Mouse (Mus musculus) intestine, embryonic 15.5 days (tissue): Measurements from ENCODE around the gene Ddx39b. TPM values are rescaled to one million over a fixed set of nuclear protein-coding genes. Genes with fewer than 3 reads are reported as not detected.
"Not testable (repeated sequence)": the region's sequence is repeated elsewhere in the genome, so short reads cannot be mapped to it uniquely, and the experiment has no call there.

Experiments
- ATAC-seq: fragments of 200-750 bp; cut with Nextera tagmentation; 2 replicates; pipeline ENCODE4 v1.8.0; 2017; ENCODE audit warnings: moderate TSS enrichment, moderate library complexity
- H3K27ac ChIP-seq: fragments of 300-500 bp; sonication (generic); 2 replicates; pipeline ENCODE4 v1.5.1; 2015; ENCODE audit warnings: mild to moderate bottlenecking, inconsistent platforms
- H3K27me3 ChIP-seq: fragments of 300-500 bp; sonication (generic); replicated peaks from 2 replicates; pipeline ENCODE4 v1.6.1; 2015; ENCODE audit warnings: inconsistent platforms
- H3K36me3 ChIP-seq: fragments of 300-500 bp; sonication (generic); 2 replicates; pipeline ENCODE4 v1.6.1; 2015; ENCODE audit warnings: inconsistent platforms
- H3K4me1 ChIP-seq: fragments of 300-500 bp; sonication (generic); replicated peaks from 2 replicates; pipeline ENCODE4 v1.6.1; 2015; ENCODE audit warnings: inconsistent platforms
- H3K4me2 ChIP-seq: fragments of 300-500 bp; sonication (generic); replicated peaks from 2 replicates; pipeline ENCODE4 v1.6.1; 2015; ENCODE audit warnings: mild to moderate bottlenecking, inconsistent platforms
- H3K4me3 ChIP-seq: fragments of 300-500 bp; sonication (generic); replicated peaks from 2 replicates; pipeline ENCODE4 v1.5.1; 2015; ENCODE audit warnings: inconsistent platforms
- H3K9ac ChIP-seq: fragments of 300-500 bp; sonication (generic); 2 replicates; pipeline ENCODE4 v1.6.1; 2015; ENCODE audit warnings: inconsistent platforms
- H3K9me3 ChIP-seq: fragments of 300-500 bp; sonication (generic); 2 replicates; pipeline ENCODE4 v1.6.1; 2016; ENCODE audit warnings: inconsistent platforms
- WGBS: fragments of 180-500 bp; shearing (Covaris S2); methylation state at CpG from one replicate; pipeline ENCODE4 v1.1.7; 2015; 5-methylcytosine and 5-hydroxymethylcytosine counted together
- polyA plus RNA-seq: library from polyadenylated mRNA; unstranded; fragments of >200 nt; fragmentation: Nextera tagmentation; extraction: Ambion mirVana; gene quantifications from 2 replicates; pipeline ENCODE4 v1.2.1, GENCODE M21; 2015

Ddx39b gene
- polyA plus RNA-seq, 1 experiment from 2014 or later = 382 TPM

DNA sequence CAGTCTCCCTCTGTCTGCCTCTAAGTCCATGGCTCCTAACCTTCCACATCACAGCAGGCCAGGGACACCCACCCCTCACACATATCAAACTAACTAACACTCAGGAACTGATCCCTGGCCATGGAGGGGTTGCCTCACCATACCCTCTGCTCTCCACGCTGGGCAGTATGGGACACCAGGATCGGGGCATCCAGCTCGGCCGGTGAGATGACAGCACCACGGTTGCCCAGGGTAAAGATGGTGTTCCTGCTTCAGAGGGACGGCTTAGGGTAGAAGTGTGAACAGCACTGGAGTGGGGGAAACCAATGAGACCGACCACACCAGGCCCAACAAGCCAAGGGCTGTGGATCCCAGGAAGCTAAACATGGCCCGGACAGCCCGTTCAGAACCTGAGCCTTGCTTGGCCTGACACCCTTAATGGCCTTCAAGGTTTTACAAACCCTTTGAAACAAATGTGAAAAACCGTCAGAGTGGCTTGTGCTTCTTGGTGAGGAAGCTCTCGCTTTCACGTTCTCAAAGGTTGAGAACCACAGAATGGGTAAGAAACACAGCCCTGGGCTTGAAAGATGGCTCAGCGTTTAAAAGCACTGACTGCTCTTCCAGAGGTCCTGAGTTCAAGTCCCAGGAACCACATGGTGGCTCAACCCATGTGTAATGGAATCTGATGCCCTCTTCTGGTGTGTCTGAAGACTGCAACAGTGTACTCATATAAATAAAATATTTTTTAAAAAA lies 37.6 kb downstream of the Ddx39b start:
- no peaks in the 10 kb centered on the region for H3K9me3 ChIP-seq
- no peak overlapping the region for H3K4me3 ChIP-seq
- H3K27ac ChIP-seq = no peak overlapping the region
- ATAC-seq = no peak
- no peak overlapping the region for H3K9ac ChIP-seq
- peaks cover 16% of the 10 kb centered on the region for H3K27me3 ChIP-seq
- WGBS = 86% methylated on average over 13 of the region's 13 CpGs
- no peak overlapping the region for H3K4me2 ChIP-seq
- H3K36me3 ChIP-seq = no peaks in the 10 kb centered on the region
- no peaks in the 10 kb centered on the region for H3K4me1 ChIP-seq

DNA sequence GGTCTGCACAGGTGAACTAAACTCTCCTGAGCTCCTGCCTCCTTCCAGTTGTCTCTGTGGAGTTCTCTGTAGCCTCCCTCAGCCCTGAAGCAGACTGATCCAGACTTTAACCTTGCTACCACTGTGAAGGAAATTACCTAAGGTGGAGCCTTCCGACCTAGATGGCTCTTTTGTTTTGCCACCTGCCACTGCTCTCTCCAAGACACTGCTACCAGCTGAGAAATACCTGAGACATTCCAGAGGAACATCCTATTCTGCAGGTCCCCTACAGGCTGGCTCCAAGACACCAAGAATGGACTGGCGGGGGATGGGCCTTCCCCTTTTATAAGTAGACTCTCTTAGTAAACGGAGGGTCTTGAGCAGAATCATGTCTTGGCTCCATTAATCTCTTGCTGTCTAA lies 38.7 kb downstream of the Ddx39b start:
- WGBS = 69% methylated on average over 3 of the region's 3 CpGs
- Histone ChIP-seq H3K4me1 (no peaks in the 10 kb centered on the region), H3K27me3 (peaks cover 16% of the 10 kb centered on the region), H3K9me3 (no peaks in the 10 kb centered on the region), H3K4me2 (no peak overlapping the region), H3K36me3 (no peaks in the 10 kb centered on the region), H3K9ac (no peak overlapping the region), H3K4me3 (no peak overlapping the region), H3K27ac (no peak overlapping the region)
- no peak for ATAC-seq

GRCm38 (mm10) chr17:35285431-35285830 lies 43.9 kb downstream of the Ddx39b start:
- H3K9ac ChIP-seq = no peak overlapping the region
- ATAC-seq = no peak
- no peaks in the 10 kb centered on the region for H3K4me1 ChIP-seq
- no peak overlapping the region for H3K4me2 ChIP-seq
- H3K27ac ChIP-seq = no peak overlapping the region
- H3K27me3 ChIP-seq = no peaks in the 10 kb centered on the region; the same call in 1 of the 2 replicates
- H3K36me3 ChIP-seq = no peaks in the 10 kb centered on the region
- no peaks in the 10 kb centered on the region for H3K9me3 ChIP-seq
- H3K4me3 ChIP-seq = no peak overlapping the region

DNA sequence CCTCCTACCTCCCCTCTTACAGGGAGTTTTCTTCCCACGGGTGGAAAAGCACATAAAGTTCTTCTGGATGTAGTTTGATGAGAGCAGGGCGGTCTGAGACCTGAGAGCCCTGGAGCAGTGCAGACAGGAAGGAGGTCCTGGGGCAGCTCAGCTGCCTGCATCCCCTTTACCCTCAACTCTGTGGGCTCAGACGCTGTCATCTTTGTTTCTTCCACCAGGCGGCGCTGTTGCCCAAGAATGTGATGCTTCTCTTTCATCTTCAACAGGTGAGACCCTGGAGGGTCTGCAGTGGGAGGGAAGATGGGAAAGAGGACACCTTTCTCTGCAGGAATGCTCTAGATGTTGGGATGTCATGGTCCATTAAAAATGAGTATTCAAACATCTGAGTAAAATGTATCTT lies 54.2 kb downstream of the Ddx39b start:
- H3K4me1 ChIP-seq, H3K27me3 ChIP-seq, H3K9ac ChIP-seq, H3K27ac ChIP-seq, ATAC-seq, H3K4me3 ChIP-seq, H3K4me2 ChIP-seq, H3K9me3 ChIP-seq, H3K36me3 ChIP-seq: not testable (repeated sequence)
- 4% methylated on average over 5 of the region's 5 CpGs for WGBS

GRCm38 (mm10) chr17:35300261-35300945 lies 58.9 kb downstream of the Ddx39b start:
- WGBS = 82% methylated on average over 7 of the region's 7 CpGs
- not testable (repeated sequence) for ATAC-seq, H3K9me3 ChIP-seq, H3K4me3 ChIP-seq, H3K4me2 ChIP-seq, H3K27me3 ChIP-seq, H3K27ac ChIP-seq, H3K4me1 ChIP-seq, H3K9ac ChIP-seq, H3K36me3 ChIP-seq

DNA sequence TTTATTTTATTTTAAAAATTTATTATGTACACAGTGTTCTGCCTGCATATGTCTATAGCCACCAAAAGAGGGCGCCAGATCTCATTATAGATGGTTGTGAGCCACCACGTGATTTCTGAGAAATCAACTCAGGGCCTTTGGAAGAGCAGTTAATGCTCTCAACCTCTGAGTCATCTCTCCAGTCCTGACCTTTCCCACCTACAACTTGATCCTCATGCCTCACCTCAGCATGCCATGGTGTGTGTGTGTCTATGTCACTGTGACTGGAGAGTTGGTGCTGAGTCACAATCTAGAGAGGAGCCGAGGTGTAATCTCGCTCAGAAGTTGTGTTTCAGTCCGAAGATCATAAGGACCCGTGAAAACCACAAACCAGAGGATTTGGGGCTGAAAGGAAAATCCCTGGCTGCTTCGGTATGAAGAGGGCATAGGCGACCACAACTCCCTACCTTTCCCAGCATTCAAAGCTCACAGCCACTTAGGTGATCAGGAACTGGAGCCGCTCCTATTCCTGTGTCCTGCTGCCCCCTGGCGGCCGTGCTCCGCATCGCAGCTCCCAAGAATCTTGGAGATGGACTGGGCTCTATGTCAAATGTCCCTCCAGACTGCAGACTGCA lies 60.2 kb downstream of the Ddx39b start:
- Histone ChIP-seq H3K9ac (no peak overlapping the region), H3K4me3 (no peak overlapping the region), H3K27me3 (0 out of 2 replicates have a peak, but pooled peaks cover 3% of the 10 kb centered on the region), H3K4me1 (no peaks in the 10 kb centered on the region), H3K9me3 (no peaks in the 10 kb centered on the region), H3K27ac (no peak overlapping the region), H3K4me2 (no peak overlapping the region), H3K36me3 (no peaks in the 10 kb centered on the region)
- peak; percentile 62 for ATAC-seq
- 28% methylated on average over 13 of the region's 13 CpGs for WGBS

DNA sequence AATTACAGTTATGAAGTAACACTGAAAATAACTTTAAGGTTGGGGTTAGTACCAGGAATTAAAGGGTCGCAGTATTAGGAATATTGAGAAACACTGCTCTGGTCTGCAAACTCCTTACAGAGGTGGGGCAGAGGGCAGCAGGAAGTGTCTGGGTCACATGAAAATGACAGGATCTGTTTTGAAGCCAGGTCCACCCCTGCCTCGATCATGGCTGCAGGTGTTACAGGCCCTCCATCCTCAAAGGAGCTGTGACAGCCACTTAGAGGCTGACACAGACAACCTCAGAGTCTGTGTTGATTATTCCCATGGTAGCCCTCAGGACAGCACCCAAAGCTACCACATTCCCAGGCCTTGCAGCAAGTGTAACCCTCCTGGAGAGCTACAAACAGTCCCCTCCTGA lies 61.7 kb downstream of the Ddx39b start:
- no peaks in the 10 kb centered on the region for H3K9me3 ChIP-seq
- H3K4me2 ChIP-seq = no peak overlapping the region
- no peak for ATAC-seq
- H3K27me3 ChIP-seq = 0 out of 2 replicates have a peak, but pooled peaks cover 3% of the 10 kb centered on the region
- H3K4me1 ChIP-seq = no peaks in the 10 kb centered on the region
- WGBS = 76% methylated on average over 2 of the region's 2 CpGs
- no peak overlapping the region for H3K9ac ChIP-seq
- no peaks in the 10 kb centered on the region for H3K36me3 ChIP-seq
- H3K27ac ChIP-seq = no peak overlapping the region
- no peak overlapping the region for H3K4me3 ChIP-seq

Other genes with a start within 250 kb of the Ddx39b start
- gene Vars, start 240.8 kb upstream of the Ddx39b start, polyA plus RNA-seq = 117 and 141 TPM in 2 replicates
- gene Vwa7, start 225.2 kb upstream of the Ddx39b start, polyA plus RNA-seq = 0.21 and 0.35 TPM in 2 replicates
- 11.4 and 13.5 TPM in 2 replicates for gene Sapcd1, start 213.7 kb upstream of the Ddx39b start, polyA plus RNA-seq
- 3.0 and 3.1 TPM in 2 replicates for gene Msh5, start 195.0 kb upstream of the Ddx39b start, polyA plus RNA-seq
- 385 and 387 TPM in 2 replicates for gene Clic1, start 191.8 kb upstream of the Ddx39b start, polyA plus RNA-seq
- 185 and 190 TPM in 2 replicates for gene Ddah2, start 182.7 kb upstream of the Ddx39b start, polyA plus RNA-seq
- not detected in 2 replicates for gene Ly6g6c, start 176.4 kb upstream of the Ddx39b start, polyA plus RNA-seq
- gene Mpig6b, start 175.6 kb upstream of the Ddx39b start, polyA plus RNA-seq = 0.23 and 0.35 TPM in 2 replicates
- gene Ly6g6e, start 164.8 kb upstream of the Ddx39b start, polyA plus RNA-seq = 1.9 and 2.6 TPM in 2 replicates
- gene Ly6g6d, start 163.7 kb upstream of the Ddx39b start, polyA plus RNA-seq = 5.8 and 5.9 TPM in 2 replicates
- gene Ly6g6f, start 156.1 kb upstream of the Ddx39b start, polyA plus RNA-seq = 0.24 and 0.33 TPM in 2 replicates
- gene Abhd16a, start 152.5 kb upstream of the Ddx39b start, polyA plus RNA-seq = 92.1 and 96.4 TPM in 2 replicates
- not detected in 2 replicates for gene Ly6g5c, start 133.5 kb upstream of the Ddx39b start, polyA plus RNA-seq
- 0.83 and 0.85 TPM in 2 replicates for gene Ly6g5b, start 126.3 kb upstream of the Ddx39b start, polyA plus RNA-seq
- 17.7 and 19.1 TPM in 2 replicates for gene Gpank1, start 120.3 kb upstream of the Ddx39b start, polyA plus RNA-seq
- gene Csnk2b, start 119.7 kb upstream of the Ddx39b start, polyA plus RNA-seq = 248 and 271 TPM in 2 replicates
- gene D17H6S53E, start 115.4 kb upstream of the Ddx39b start, polyA plus RNA-seq = 13.6 and 13.7 TPM in 2 replicates
- 10.4 and 13.7 TPM in 2 replicates for gene Apom, start 109.7 kb upstream of the Ddx39b start, polyA plus RNA-seq
- 45.2 and 46.4 TPM in 2 replicates for gene Bag6, start 106.6 kb upstream of the Ddx39b start, polyA plus RNA-seq
- gene Prrc2a, start 76.8 kb upstream of the Ddx39b start, polyA plus RNA-seq = 125 and 131 TPM in 2 replicates
- gene Aif1, start 65.7 kb upstream of the Ddx39b start, polyA plus RNA-seq = 20.6 and 21.7 TPM in 2 replicates
- gene Lst1, start 53.3 kb upstream of the Ddx39b start, polyA plus RNA-seq = 18.9 and 19.4 TPM in 2 replicates
- 5.0 and 5.2 TPM in 2 replicates for gene Ltb, start 47.3 kb upstream of the Ddx39b start, polyA plus RNA-seq
- 0.19 TPM in 1 of 2 replicates, not detected in the other for gene Tnf, start 39.7 kb upstream of the Ddx39b start, polyA plus RNA-seq
- gene Lta, start 36.4 kb upstream of the Ddx39b start, polyA plus RNA-seq = 1.1 TPM in 2 replicates
- 0.59 and 0.81 TPM in 2 replicates for gene Gm16181, start 20.9 kb upstream of the Ddx39b start, polyA plus RNA-seq
- gene Atp6v1g2, start 8.1 kb upstream of the Ddx39b start, polyA plus RNA-seq = 4.1 and 4.3 TPM in 2 replicates
- gene Nfkbil1, start 6.0 kb upstream of the Ddx39b start, polyA plus RNA-seq = 9.9 and 11.0 TPM in 2 replicates
- gene H2-D1, start 21.0 kb downstream of the Ddx39b start, polyA plus RNA-seq = 148 and 190 TPM in 2 replicates
- gene H2-Q1, start 78.7 kb downstream of the Ddx39b start, polyA plus RNA-seq = 4.9 and 6.2 TPM in 2 replicates
- gene H2-Q2, start 100.5 kb downstream of the Ddx39b start, polyA plus RNA-seq = 84.5 and 93.5 TPM in 2 replicates
- 5.5 and 6.4 TPM in 2 replicates for gene H2-Q4, start 137.9 kb downstream of the Ddx39b start, polyA plus RNA-seq
- 1.7 and 2.1 TPM in 2 replicates for gene H2-Q6, start 183.1 kb downstream of the Ddx39b start, polyA plus RNA-seq
- 6.5 and 6.7 TPM in 2 replicates for gene H2-Q7, start 197.4 kb downstream of the Ddx39b start, polyA plus RNA-seq
- gene H2-Q10, start 228.3 kb downstream of the Ddx39b start, polyA plus RNA-seq = 38.8 and 51.7 TPM in 2 replicates